Mouse (Mus musculus) fat pad, adult 2 months (tissue): ENCODE measurements around the gene Gabrg3.

ENCODE experiments used
- DNase-seq: peaks from one replicate; pipeline ENCODE4 v3.0.0-alpha.2; 2011; ENCODE audit warnings: low read depth, low spot score; ENCODE audit errors: extremely low read depth

Gabrg3 gene

DNA sequence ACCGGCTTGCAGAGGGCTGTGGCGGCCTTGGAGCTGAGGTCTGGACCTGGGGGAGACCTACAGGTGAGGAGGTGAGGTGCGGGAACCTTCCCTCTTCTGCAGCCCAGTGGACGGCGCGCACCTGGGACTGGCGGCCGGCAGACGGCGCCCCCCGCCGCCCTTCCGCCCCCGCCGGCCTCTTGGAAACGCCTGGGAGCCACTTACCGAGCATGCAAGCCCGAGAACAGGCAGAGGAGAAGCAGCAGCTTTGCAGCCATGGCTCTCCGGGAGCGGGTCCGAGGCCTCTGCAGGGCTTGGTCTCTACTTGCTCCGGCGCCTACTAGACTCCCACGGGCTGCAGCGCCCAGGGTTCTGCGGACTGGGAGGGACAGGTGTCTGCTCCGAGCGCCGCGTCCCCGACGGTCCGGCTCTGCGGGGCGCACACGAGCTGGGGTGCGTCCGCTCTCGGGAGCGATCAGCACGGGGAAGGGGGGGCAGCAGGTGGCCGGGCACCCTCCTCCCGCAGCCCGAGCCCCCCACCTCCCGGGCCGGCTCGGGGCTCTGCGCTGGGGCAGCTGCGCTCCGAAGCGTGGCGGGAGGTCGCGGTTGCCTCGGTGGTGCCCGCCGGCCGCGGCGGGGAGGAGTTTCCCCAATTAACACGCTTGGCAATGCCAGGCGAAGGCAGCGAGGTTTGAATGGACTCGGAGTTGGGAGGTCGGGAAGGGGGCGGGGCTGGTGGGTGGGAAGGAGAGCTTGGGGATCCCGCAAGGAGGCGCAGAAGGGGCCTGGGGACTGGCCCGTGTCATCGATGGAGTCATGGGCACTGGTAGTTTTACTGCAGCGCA lies at the start of gene Gabrg3:
TSS of gene Gabrg3 (minus strand) at position 672 of the 824 bp plus-strand sequence.
- no peak for DNase-seq

DNA sequence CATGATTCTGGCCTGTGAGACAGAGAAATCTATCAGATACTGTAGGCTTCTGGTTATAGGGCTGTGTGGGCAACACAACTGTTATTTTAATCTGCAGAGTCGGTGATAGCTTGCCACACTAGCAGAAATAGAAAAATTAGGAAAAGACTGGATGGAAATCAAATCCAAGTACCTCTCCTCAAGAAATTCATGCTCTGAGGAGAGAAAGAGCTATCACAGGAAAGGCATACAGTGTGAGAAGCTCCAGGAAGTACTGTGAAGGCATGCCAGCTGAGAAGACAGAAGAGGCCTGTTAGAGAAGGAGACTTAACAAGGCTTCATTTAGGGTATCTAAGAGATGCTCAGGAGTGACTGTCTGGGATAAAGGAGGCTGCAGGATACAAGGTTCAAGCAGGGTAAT lies 35.7 kb upstream of the Gabrg3 start:
- no peak for DNase-seq

GRCm38 (mm10) chr7:57421044-57421443 lies 34.1 kb upstream of the Gabrg3 start:
- DNase-seq, result no peak

DNA sequence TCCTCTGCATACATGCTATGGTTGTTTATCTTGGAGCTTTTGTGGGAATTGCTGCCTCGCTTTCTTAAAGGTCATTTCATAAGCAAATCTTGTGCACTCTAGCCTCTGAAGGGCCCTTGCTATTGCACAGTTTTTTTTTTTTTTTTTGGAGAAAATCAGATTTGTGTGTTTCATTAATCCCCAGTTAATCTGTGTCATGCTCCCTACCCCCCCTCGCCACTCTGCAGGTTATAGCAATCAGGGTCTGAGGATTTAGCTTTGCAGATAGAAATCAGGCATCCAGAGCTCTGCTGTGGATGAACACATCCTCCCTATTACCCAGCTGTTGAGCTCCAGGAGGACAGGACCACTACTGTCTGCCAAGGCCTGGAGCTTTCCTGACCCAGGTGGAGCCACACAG lies 32.4 kb upstream of the Gabrg3 start, which contains the start of gene Gabrb3:
TSS of gene Gabrb3 (plus strand) at position 301 of the 400 bp plus-strand sequence.
- no peak for DNase-seq

DNA sequence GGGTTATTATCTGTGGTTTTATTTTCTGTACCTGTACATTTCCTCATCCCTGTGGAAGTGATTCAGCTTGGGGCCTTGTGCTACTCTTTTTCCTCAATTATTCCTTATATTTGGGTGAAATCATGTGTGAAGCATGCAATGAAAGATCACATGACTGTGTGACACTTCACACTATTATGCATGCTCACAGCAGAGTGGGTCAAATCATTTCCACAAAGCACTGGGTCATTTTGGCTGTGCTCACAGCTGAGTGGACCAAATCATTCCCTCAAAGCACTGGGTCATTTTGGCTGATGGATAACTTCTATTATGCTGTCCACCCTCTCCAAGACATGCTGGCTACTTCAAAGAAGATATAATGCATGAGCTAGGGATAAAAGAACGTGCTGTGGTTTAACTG lies 25.9 kb upstream of the Gabrg3 start:
- DNase-seq, result no peak

GRCm38 (mm10) chr7:57411163-57411562 lies 24.2 kb upstream of the Gabrg3 start:
- no peak for DNase-seq

- no peak for DNase-seq
These were observed 6.6 kb upstream of the Gabrg3 start for GRCm38 (mm10) chr7:57393551-57393950.

GRCm38 (mm10) chr7:57390046-57390445 lies 3.1 kb upstream of the Gabrg3 start:
- DNase-seq, result no peak

- no peak for DNase-seq
These were observed 310 bp upstream of the Gabrg3 start for GRCm38 (mm10) chr7:57387341-57387654.

DNA sequence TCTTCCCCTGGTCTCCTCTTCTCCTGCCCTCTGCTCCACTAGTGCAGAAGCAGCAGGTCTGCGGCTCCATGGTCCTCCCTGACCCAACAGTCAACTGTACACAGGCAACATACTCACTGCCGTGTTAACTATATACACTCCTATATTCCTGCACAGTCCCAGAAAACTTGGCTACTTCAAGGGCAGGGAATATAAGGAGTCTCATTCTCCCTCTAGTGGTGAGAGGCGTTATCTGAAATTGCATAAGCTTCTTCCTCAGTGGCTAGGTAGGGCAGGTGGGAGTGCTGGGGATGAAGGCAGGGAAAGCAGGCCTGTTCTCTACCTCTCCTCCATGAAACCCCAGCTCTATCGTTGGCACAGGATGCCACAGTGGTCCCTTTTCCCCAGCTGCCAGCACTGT lies 2.9 kb downstream of the Gabrg3 start:
- DNase-seq, result no peak

GRCm38 (mm10) chr7:57366013-57366390 lies 21.0 kb downstream of the Gabrg3 start:
- DNase-seq, result no peak

DNA sequence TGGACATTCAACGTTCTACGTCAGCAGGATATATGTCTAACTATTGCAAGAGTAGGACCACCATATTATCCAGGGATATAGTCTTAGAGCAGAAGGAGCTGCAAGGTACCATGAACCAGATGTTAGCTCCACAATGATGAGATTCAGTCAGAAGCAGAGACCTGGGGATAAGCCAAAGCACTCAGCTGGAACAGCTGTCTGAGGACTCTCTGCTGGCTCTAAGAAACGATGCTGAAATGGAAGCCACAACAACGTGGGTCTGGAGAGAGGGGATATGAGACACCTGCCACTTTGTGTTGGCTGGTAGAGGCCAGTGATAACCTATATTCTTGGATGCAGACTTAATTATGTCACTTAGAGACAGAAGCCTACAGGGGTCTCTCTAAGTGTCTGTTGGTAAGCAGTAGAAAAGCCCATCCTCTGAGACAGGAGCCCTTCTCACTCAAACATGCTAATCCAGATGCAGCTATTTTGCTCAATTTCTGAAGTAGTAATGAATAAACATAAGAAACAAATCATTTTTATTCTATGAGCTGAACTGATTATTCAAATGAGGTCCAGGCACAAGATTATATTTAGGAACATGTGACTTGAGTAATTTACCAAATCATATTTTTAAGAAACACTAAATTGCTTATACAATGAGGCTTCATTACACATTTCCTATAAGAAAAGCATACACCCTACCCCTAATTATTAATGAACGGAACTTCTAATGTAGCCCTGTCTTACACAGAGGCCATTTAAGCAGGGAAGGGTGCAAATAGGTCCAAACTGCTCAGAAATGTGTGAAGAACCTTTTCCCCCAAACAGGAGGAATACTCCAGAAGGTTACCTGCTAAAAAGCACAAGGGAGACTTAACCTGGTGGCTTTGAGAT lies 21.6 kb downstream of the Gabrg3 start:
- DNase-seq, result no peak

GRCm38 (mm10) chr7:57363812-57364211 lies 23.2 kb downstream of the Gabrg3 start:
- DNase-seq, result no peak

- no peak for DNase-seq
These were observed 29.0 kb downstream of the Gabrg3 start for GRCm38 (mm10) chr7:57357871-57358540.

DNA sequence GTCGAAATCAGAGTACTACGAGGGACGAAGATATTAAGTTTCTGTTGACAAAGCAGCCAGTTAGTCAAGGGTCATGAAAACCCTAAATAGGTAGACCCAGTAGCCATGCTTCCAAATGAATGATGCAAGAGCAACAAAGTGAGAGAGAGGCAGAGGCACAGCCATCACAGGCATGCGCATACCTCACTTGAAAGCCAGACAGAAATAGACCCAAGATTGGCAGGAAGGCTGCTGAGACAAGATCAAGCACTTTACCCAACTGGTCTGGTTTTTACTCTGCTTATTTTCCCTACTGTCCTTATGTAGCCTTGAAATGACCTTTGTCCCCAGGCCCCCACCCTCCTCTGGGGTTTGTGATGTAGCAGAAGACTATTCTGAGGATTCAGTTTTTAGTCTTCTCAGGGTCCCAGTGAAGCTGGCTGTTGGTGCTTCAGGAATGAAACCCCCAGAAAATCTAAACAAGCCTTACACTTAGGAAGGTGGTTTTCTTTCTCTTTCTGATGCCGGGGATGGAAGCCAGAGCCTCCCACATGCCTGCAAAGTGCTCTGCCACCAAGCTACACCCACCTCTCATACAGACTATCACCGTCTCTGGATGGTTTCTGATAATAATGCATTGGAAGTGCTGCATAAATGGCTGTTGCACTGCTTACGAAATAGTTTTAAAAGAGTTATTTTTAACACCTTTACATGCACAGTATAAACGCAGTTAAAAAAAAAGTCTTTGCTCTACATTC lies 30.3 kb downstream of the Gabrg3 start:
- DNase-seq, result no peak

DNA sequence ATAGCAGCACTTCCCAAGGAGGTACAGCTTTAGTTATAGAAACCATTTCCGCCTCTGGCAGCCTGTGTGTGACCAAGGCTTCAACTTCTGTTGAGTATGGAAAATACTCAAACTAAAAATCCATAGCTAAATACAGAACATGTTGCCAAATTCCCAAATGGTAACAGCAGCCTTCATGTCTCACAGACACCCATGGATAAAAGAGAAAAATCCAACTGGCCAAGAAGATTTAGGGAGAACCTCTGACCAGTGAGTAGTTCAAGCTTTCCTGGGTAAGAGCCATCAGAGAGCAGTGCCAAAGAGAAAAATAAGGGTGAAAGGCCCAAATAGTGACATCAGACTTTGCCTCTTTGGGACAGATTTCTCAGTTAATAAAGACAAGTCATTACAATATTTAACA lies 38.2 kb downstream of the Gabrg3 start:
- no peak for DNase-seq

DNA sequence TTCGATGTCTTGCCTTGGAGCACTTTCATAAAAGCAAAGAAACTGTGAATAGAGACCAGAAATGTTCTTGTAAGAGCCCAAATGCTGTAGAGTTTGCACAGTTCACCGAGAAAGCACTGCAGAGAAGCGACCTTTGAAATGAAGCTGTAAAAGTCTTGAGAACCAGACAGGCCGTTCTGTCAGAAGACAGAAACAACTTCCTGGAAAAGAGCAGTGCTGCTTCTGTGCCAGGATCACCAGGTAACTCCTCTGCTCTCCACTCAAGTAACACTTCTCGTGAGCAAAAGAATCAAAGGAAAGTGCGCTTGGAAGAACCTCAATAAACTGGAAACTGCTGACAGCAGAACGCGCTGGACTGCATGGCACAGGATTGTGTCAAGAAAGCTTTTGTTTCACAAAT lies 45.1 kb downstream of the Gabrg3 start:
- no peak for DNase-seq

- no peak for DNase-seq
These were observed 55.8 kb downstream of the Gabrg3 start for GRCm38 (mm10) chr7:57331211-57331610.

GRCm38 (mm10) chr7:57330240-57330639 lies 56.7 kb downstream of the Gabrg3 start:
- DNase-seq, result no peak

- no peak for DNase-seq
These were observed 62.5 kb downstream of the Gabrg3 start for GRCm38 (mm10) chr7:57324473-57324872.

DNA sequence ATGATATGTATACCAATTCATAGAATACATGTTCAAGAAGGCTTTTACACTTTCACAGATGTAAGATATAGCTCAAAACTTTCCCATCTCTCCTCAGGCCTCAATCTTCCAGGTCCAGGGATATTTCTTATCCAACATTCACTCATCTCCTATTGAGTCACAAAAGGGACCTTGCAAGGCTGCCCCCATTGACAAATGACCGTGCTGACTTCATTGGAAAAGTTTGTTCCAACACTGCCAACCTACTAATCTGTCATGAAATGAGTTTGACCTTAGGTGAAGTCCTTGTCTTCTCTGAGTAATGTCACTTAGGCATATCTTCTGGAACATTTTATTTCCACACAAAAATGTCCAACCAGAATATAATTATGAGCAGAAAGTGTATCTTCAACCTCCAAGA lies 64.9 kb downstream of the Gabrg3 start:
- DNase-seq, result no peak
